Mouse (Mus musculus) CD4-positive helper T cell, adult 2 months (primary cell): ENCODE measurements at regions not wholly inside any gene's neighbourhood (a gene's known extent, or its start where the extent isn't known, plus 50 kb on each side); places are given as distances from the start of the nearest gene placed in this dataset.

ENCODE experiments used
- DNase-seq: peaks from one replicate; pipeline ENCODE4 v3.0.0-alpha.2; 2012; ENCODE audit warnings: low read depth, missing footprints, low spot score

- DNase-seq: no peak
Measured at GRCm38 (mm10) chr3:121864734-121865445, 49.8 kb upstream of the Abcd3 start.
